Mouse (Mus musculus): ENCODE data around the gene Ptpn14.

GRCm38 (mm10) chr1:189707014-189707413, 21.1 kb upstream of the Ptpn14 start:
- no peak for TF ChIP-seq CTCF (IDR thresholded peaks at IDR 0.05; ENCODE audit: borderline replicate concordance, insufficient read depth, low read length)
- no peak for TF ChIP-seq POLR2A (IDR thresholded peaks at IDR 0.05; ENCODE audit: low read depth, low read length)

Data from embryonic fibroblast, embryonic 13.5 days (primary cell).